Mouse (Mus musculus) kidney, adult 11 months (tissue): Measurements from ENCODE around the gene E2f8.

Experiments
- DNase-seq: peaks from one replicate; pipeline ENCODE4 v3.0.0; 2022

E2f8 gene

DNA sequence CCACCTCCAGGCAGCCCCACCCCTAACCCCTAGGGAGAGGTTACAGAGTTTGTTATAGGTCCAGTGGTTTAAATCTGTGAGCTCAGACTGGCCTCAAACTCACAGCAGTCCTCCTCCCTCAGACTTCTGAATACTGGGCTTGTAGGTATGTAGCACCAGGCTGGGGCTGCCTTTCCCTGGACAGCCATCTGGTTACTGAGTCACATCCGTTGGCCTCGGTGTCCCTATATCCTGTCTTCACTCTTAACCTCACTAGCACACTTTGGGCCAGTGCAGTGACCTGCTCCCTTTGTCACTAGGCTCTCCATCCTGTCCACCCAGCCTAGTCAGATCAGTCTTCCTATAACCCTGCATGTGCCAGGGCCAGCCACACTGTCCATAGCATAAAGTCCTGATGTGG is 7.4 kb upstream of the E2f8 start:
- DNase-seq = no peak

DNA sequence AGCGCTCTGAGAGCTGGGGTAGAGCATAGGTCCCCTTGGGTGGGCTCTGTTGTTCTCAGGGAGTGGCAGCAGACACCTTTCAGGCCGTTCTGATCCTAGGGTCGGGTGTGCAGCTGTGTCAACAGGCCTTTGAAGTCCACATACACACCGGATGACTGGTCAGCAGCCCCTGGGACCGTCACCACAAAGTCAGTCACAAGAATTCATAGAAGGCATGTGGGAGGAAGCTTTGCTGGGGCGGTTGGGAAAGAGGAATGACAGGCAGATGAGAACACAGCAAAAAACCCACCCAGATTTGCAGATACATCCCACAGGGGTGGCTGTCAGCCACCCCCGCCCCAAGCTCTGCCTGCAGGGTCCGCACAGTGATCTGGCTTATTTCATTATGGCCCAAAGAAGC is 6.6 kb upstream of the E2f8 start:
- no peak for DNase-seq

DNA sequence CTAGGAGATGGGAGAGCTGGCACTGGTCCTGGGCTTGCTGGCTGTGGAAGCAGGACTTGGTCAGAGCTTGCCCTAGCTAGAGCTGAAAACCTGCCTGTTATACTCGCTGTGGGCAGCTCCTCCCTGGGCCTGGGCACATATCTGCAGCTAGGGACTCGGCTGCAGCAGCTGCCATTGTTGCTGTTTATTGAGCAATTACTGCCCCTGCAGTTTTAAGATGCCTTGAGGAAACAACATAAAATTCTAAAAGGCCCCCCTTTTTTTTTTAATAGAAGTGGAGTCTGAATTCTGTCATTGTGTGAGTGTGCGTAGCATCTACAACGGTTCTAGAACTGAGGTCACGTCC is 2.8 kb upstream of the E2f8 start:
- no peak for DNase-seq

- no peak for DNase-seq
Measured at GRCm38 (mm10) chr7:48883525-48884265, 2.3 kb upstream of the E2f8 start.

- DNase-seq = no peak
Measured at GRCm38 (mm10) chr7:48881971-48882609, 694 bp upstream of the E2f8 start.

GRCm38 (mm10) chr7:48880591-48881481 is 560 bp downstream of the E2f8 start:
- DNase-seq = peak; percentile 94

DNA sequence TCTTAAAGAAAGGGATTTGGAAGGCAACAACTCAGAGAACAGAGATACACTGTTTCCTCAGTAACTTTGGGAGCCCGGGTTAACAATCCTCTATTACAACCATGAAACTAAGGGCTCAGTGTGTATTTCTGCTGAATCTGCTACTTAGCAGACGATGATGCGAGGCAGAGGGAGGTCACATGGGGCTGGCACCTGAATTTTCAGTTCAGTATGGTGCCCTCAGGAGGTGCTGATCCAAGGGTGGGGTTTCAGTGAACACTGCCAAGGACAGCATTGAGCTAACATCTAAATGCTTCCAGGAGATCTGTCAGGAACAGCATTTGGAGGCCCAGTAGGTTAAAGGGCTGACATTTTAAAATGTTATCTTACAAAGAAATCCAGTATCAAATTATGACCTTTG is 1.8 kb downstream of the E2f8 start:
- no peak for DNase-seq

GRCm38 (mm10) chr7:48877786-48878390 is 3.5 kb downstream of the E2f8 start:
- no peak for DNase-seq

GRCm38 (mm10) chr7:48876526-48876925 is 4.9 kb downstream of the E2f8 start:
- DNase-seq = peak; percentile 22

DNA sequence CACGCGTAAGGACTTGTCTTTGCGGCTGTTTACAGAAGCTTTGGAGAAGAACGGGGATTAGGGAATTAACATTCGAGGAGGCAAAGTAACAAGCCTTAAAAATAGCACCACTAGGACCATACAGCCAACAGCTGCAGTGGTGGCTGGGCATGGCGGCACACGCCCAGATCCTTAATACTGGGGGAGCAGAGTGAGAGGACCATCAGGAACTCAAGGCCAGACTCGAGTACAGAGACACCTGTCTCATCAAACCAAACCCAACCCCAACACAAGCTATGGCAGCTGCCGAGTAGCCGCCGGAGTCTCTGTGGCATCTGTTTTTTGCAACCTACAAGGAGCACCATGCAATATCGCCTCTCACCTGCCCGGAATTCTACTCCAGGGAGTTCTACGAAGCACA is 6.3 kb downstream of the E2f8 start:
- DNase-seq = no peak

DNA sequence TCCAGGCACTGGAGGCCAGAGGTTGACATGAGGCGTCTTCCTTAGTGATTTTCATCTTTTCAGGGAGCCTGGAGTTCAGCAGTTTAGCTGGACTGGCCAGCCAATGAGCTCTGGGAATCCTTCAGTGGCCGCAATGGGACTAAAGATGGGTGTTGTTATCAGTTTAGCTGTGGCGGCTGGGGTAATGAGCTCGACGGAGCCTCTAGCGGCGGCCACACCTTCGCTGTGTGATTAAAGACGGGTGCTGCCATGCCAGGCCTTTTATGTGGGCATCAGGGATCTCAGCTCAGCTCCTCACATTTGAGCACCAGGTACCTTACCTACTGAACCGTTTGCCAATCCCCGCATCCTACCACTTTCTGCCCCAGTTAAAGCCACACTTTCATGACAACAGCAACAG is 10.1 kb downstream of the E2f8 start:
- DNase-seq = no peak

GRCm38 (mm10) chr7:48870579-48871180 is 10.7 kb downstream of the E2f8 start:
- DNase-seq = no peak

DNA sequence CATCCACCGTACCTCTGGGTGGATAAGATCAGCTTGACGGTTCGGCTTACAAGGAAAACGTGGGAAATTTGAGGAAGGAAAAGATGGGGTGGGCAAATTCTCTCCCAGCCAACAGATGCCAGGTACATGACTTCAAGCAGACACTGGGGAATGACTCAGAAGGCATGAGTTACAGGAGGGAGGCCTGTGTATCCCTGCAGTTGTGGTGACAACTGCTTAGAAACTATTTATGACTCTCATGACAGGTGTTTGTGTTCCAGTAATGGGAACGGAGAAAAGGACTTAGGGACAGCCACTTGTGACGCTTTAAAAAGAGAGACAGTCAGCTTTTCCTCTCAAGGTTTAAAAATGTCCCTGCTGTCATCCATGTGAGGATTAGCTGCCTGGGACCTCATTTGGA is 11.3 kb downstream of the E2f8 start:
- no peak for DNase-seq

DNA sequence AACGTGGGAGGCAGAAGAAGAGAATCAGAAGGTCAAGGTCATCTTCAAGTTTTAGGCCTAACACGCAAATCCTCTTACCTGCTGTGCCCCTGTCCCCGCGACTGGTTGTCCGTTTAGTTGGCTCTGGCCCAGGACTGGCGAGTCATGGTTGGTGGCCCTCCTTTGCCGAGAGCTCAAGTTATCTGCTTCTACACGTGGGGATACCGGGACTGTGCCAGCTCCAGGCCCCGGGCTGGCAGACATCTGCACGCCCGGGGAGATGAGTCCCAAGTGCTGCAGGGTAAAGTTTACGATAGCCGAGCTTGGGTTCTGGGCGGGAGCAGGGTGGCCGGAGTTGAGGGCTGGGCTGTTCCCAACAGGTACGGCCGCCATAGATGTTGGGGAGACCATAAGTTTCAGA is 13.8 kb downstream of the E2f8 start:
- no peak for DNase-seq

- DNase-seq = no peak
Measured at GRCm38 (mm10) chr7:48864671-48865458, 16.5 kb downstream of the E2f8 start.

DNA sequence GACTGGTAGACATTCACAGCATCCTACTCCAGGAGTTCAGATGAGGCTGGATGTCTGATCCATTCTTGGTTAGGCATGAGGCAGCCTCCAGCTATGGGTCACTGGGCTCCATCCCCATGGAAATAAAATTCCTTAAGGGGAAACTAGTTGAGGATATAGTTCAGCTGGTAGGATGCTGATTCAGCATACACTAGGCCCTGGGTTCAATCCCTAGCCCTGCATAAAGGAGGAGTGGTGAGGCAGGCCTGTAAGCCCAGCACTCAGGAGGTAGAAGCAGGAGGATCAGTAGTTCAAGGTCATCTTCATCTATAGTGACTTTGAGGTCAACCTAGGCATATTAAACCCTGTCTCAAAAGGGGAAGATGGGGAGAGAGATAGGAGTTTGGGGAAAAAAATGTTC is 17.2 kb downstream of the E2f8 start:
- no peak for DNase-seq

DNA sequence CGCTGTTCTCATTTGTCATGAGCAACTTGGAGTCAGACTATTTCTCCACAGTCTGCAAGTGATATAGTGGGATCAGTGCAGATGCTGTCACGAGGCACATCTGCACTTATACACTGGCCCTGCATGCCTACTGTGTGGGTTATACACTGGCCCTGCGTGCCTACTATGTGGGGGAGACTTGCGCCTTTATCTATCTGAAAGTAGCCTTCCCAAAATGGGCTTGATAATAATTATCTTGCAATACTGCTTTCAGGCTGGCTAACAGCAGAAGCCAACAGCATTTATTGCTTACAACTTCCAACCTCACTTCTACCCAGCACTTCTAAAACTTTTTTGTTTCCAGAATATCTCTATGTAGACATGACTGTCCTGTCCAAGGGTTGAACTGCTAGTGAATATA is 19.6 kb downstream of the E2f8 start:
- no peak for DNase-seq

- no peak for DNase-seq
Measured at GRCm38 (mm10) chr7:48860948-48861347, 20.4 kb downstream of the E2f8 start.

GRCm38 (mm10) chr7:48859362-48859761 is 22.0 kb downstream of the E2f8 start:
- no peak for DNase-seq

DNA sequence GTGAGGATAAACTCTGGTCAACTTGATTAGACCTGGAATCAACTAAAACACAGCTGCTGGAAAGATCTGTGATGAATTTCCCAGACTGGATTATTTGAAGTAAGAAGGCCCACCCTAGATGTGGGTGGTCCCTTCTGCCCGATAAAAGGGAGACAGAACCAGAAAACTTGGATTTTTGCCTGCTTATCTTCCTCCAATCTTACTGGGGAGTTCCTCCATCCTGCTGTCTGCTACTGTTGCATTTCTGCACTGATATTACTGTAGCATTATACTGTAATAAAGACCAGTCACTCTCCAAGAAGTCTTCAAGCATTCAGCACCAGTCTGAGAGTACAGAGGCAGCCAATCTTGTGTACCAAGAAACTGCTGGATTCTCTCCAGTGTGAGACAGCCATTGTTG is 23.1 kb downstream of the E2f8 start:
- no peak for DNase-seq

- no peak for DNase-seq
Measured at GRCm38 (mm10) chr7:48855461-48855860, 25.9 kb downstream of the E2f8 start.

- DNase-seq = no peak
Measured at GRCm38 (mm10) chr7:48853496-48853895, 27.9 kb downstream of the E2f8 start.
